Mouse (Mus musculus) stomach, postnatal 0 days (tissue): ENCODE results near the gene Mb. TPM values are rescaled to one million over a fixed set of nuclear protein-coding genes. Genes with fewer than 3 reads are reported as not detected.
"Not testable (repeated sequence)": the region's sequence is repeated elsewhere in the genome, so short reads cannot be mapped to it uniquely, and the experiment has no call there.

Experiments used
- ATAC-seq: fragments of 200-750 bp; cut with Nextera tagmentation; 2 replicates; pipeline ENCODE4 v1.8.0; 2017; ENCODE audit not compliant: low FRiP score, low TSS enrichment
- DNase-seq: peaks from one replicate; pipeline ENCODE4 v3.0.0-alpha.2; 2016; ENCODE audit warnings: low spot score
- H3K27ac ChIP-seq: fragments of 300-500 bp; sonication (generic); replicated peaks from 2 replicates; pipeline ENCODE4 v1.5.1; 2014; ENCODE audit warnings: mild to moderate bottlenecking, control low read depth
- H3K27me3 ChIP-seq: fragments of 300-500 bp; sonication (generic); 2 replicates; pipeline ENCODE4 v1.6.1; 2014; ENCODE audit warnings: low read length; ENCODE audit not compliant: control insufficient read depth, insufficient read depth
- H3K36me3 ChIP-seq: fragments of 300-500 bp; sonication (generic); 2 replicates; pipeline ENCODE4 v1.6.1; 2014; ENCODE audit warnings: low read length, mixed read lengths; ENCODE audit not compliant: control insufficient read depth, insufficient read depth
- H3K4me1 ChIP-seq: fragments of 300-500 bp; sonication (generic); replicated peaks from 2 replicates; pipeline ENCODE4 v1.6.1; 2014; ENCODE audit warnings: antibody characterized with exemption; ENCODE audit not compliant: control insufficient read depth, insufficient read depth
- H3K4me2 ChIP-seq: fragments of 300-500 bp; sonication (generic); replicated peaks from 2 replicates; pipeline ENCODE4 v1.6.1; 2014; ENCODE audit warnings: low read depth, mild to moderate bottlenecking, control low read depth, moderate library complexity
- H3K4me3 ChIP-seq: fragments of 300-500 bp; sonication (generic); 2 replicates; pipeline ENCODE4 v1.5.1; 2014; ENCODE audit warnings: low read depth, low read length, control low read depth
- H3K9ac ChIP-seq: fragments of 300-500 bp; sonication (generic); 2 replicates; pipeline ENCODE4 v1.6.1; 2014; ENCODE audit warnings: mild to moderate bottlenecking, low read length, control low read depth, mixed read lengths
- H3K9me3 ChIP-seq: fragments of 300-500 bp; sonication (generic); 2 replicates; pipeline ENCODE4 v1.6.1; 2016; ENCODE audit warnings: low read length; ENCODE audit not compliant: control insufficient read depth
- CTCF ChIP-seq: IDR thresholded peaks from 2 replicates; pipeline ENCODE4 v1.5.1; 2016; ENCODE audit warnings: antibody characterized with exemption, low read depth, mild to moderate bottlenecking, moderate library complexity
- EP300 ChIP-seq: optimal IDR thresholded peaks from 2 replicates; pipeline ENCODE3; 2016; ENCODE audit warnings: antibody characterized with exemption
- WGBS: fragments of 180-500 bp; shearing (Covaris S2); extraction: QIAGEN DNeasy Blood & Tissue Kit; methylation state at CpG from one replicate; pipeline ENCODE4 v1.1.7; 2014; 5-methylcytosine and 5-hydroxymethylcytosine counted together
- polyA plus RNA-seq: library from polyadenylated mRNA; unstranded; fragments of >200 nt; fragmentation: Nextera tagmentation; extraction: Ambion mirVana; gene quantifications from 2 replicates; pipeline ENCODE4 v1.2.1, GENCODE M21; 2015

Gene Mb
- polyA plus RNA-seq, 1 experiment from 2014 or later = 1.1 TPM

DNA sequence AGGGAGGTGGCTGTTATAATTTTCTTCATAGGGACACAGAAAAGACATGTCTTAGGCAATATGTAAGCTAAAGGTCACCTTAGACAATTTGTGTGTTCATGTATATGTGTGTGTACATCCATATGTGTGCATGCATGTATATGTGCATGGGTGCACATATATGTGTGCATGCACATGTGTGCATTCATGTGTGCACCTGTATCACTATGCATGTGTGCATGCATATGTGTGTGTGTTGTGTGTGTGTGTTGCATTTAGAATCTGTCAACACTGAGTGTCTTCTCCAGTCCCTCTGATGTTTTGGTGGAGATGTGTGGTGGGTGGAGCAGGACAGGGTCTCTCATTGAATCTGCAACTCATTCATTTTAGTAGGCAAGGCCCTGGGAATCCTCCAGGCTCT is 12.3 kb upstream of the Mb start:
- H3K9ac ChIP-seq = no peak overlapping the region
- ATAC-seq = no peak
- no peaks in the 10 kb centered on the region for H3K36me3 ChIP-seq
- H3K9me3 ChIP-seq = no peaks in the 10 kb centered on the region
- no peak overlapping the region for H3K4me2 ChIP-seq
- H3K4me3 ChIP-seq = no peak overlapping the region
- H3K4me1 ChIP-seq = no peaks in the 10 kb centered on the region
- DNase-seq = no peak
- H3K27me3 ChIP-seq = no peaks in the 10 kb centered on the region
- H3K27ac ChIP-seq = no peak overlapping the region
- TF ChIP-seq CTCF (no peak), EP300 (no peak)

DNA sequence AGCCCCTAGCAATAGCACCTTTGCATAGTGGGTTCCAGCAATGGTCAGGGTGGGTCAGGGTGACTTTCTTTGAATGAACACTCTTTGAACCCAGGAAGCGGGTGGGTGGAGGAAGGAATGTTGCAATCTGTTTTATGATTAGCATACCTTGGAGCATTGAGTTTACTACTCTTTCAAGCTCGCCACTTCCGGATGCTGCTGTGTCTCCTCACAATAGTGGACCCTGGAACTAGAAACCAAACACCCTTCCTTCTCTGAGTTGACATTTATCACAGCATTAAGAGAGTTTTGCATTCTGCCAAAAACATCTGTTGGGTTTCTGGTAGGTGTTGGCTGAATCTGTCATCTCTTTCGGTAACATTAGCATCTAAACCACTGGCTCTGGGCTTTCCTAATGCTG is 8.9 kb upstream of the Mb start:
- not testable (repeated sequence) for H3K27ac ChIP-seq, H3K9me3 ChIP-seq, H3K4me2 ChIP-seq, H3K27me3 ChIP-seq, H3K9ac ChIP-seq, ATAC-seq, DNase-seq, H3K4me3 ChIP-seq, H3K4me1 ChIP-seq, H3K36me3 ChIP-seq
- 92% methylated on average over 4 of the region's 4 CpGs for WGBS

DNA sequence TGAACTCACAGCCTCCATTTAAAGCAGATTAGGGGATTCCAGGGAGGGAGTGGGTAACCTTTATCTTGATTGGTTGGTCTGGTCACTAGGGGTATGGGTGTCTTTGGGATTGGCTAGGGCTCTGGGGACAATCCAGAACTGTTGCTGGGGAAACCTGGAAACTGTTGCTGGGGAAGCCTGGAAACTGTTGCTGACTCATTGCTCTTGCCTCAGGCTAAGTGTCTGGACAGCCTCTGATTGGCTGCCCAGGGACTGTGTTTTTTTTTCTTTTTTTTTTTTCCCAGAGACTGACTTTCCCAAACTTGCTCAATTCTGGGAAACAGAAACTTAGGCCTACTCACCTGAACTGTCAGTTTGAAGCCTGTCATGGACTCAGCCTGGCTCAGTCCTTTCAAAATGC is 8.1 kb upstream of the Mb start:
- TF ChIP-seq CTCF (no peak), EP300 (no peak)
- ATAC-seq = no peak
- H3K27ac ChIP-seq = no peak overlapping the region

DNA sequence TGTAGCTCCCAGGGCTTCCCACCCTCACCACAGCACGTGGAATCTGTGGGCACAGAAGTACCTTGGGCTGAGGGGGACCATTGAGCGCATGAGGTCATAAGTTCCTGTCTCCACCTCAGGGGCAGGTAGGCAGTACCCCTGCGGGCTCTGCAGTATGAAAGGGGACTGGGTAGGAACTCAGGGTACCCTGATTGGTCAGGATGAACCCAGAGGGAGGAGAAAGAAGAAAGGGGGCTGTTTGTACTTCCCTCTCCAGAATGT is 6.3 kb upstream of the Mb start:
- H3K36me3 ChIP-seq = no peaks in the 10 kb centered on the region
- H3K9ac ChIP-seq = no peak overlapping the region
- DNase-seq (no peak), ATAC-seq (no peak)
- H3K4me2 ChIP-seq = no peak overlapping the region
- no peak overlapping the region for H3K4me3 ChIP-seq
- H3K27ac ChIP-seq = peak overlapping the region; percentile 65; the same call in 1 of the 2 replicates
- H3K27me3 ChIP-seq = no peaks in the 10 kb centered on the region
- no peaks in the 10 kb centered on the region for H3K9me3 ChIP-seq
- TF ChIP-seq CTCF = no peak
- TF ChIP-seq EP300 = no peak
- H3K4me1 ChIP-seq = peaks cover 2% of the 10 kb centered on the region; the same call in 1 of the 2 replicates
- 42% methylated on average over 3 of the region's 3 CpGs for WGBS

More for the DNA sequence above, 8.1 kb upstream of the Mb start:
- H3K4me1 ChIP-seq = peaks cover 2% of the 10 kb centered on the region; the same call in 1 of the 2 replicates
- H3K36me3 ChIP-seq = no peaks in the 10 kb centered on the region
- no peaks in the 10 kb centered on the region for H3K27me3 ChIP-seq
- DNase-seq = no peak
- H3K4me2 ChIP-seq = no peak overlapping the region
- H3K4me3 ChIP-seq = no peak overlapping the region
- H3K9ac ChIP-seq = no peak overlapping the region
- H3K9me3 ChIP-seq = no peaks in the 10 kb centered on the region

DNA sequence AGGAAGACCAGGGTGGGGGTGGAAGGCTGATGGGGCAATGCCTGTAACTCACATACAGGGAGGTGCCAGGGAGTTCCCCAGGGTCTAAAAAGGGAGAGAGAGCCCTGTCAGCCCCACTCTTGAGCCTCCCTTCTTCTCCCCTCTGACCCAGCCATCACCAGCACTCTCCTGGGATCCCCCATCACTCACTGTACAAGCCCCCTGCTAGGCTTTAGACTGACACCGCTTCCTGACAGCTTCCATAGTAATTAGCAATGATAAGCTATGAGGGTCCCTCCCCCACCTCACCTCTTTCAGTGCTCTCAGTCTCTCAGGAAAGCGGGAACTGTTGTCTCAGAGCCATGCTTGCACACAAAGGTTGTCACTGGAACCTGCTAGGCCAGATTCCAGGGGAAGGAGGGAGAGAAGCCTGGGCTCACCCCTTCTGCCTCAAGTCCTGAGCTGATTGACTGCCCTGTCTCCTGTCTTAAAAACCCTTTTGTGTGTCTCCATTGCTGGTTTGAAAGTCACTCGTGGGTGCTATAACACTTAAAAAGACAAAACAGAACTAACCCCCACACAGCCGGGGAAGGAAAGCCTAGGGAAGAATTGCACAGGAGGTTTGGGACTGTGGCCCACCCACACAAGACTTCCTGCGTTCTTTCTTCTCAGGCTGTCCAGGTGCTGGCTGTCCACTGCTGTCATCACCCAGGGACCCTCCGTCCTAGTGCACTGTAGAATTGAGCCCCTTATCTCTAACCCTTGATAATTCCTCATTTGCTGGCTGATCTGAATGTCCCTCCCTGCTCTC is 5.7 kb upstream of the Mb start:
- H3K27ac ChIP-seq = peak overlapping the region; percentile 65
- H3K9ac ChIP-seq = peak overlapping the region; percentile 8; the same call in 1 of the 2 replicates
- no peak for ATAC-seq
- peak; percentile 59 for DNase-seq
- no peak for TF ChIP-seq CTCF
- no peak for TF ChIP-seq EP300
- H3K9me3 ChIP-seq = no peaks in the 10 kb centered on the region
- H3K4me1 ChIP-seq = peaks cover 2% of the 10 kb centered on the region; the same call in 1 of the 2 replicates
- no peak overlapping the region for H3K4me3 ChIP-seq
- 25% methylated on average over 6 of the region's 6 CpGs for WGBS
- H3K36me3 ChIP-seq = no peaks in the 10 kb centered on the region
- no peak overlapping the region for H3K4me2 ChIP-seq
- H3K27me3 ChIP-seq = no peaks in the 10 kb centered on the region

DNA sequence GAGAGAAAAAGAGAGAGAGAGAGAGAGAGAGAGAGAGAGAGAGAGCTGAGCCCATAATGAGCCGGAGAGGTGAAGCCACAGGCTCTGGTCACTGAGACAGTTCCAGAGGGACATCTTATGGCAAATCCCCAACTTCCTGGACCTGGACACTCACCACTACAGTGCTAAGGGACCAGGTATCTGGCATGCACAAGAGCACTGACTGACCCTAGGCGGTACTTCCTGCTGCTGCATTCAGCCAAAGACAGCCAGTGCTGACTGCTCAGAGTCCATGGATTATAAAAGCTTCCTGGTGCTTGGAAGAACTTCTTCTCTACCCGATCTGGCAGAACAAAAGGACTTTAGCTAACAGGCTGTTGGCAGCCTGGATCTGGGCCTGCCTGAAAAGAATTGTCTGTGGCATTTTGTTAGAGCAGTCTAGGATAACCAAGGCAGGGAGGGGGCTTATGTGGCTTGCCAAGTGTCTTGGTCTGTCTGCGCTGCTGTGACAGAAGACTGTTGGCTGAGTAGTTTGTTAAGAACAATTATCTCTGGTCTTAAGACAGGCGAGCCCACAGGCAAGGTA is 4.2 kb upstream of the Mb start:
- WGBS = 63% methylated on average over 5 of the region's 5 CpGs
- H3K9me3 ChIP-seq = no peaks in the 10 kb centered on the region
- no peak overlapping the region for H3K4me3 ChIP-seq
- no peak overlapping the region for H3K9ac ChIP-seq
- no peak for TF ChIP-seq CTCF
- no peak for TF ChIP-seq EP300
- peaks cover 2% of the 10 kb centered on the region; the same call in 1 of the 2 replicates for H3K4me1 ChIP-seq
- no peaks in the 10 kb centered on the region for H3K36me3 ChIP-seq
- DNase-seq = no peak
- no peak overlapping the region for H3K4me2 ChIP-seq
- H3K27me3 ChIP-seq = no peaks in the 10 kb centered on the region
- peak; percentile 54 for ATAC-seq
- peak overlapping the region; percentile 30; the same call in 1 of the 2 replicates for H3K27ac ChIP-seq
